Mouse (Mus musculus) layer of hippocampus, postnatal 36 days (tissue): ENCODE measurements around the gene Pin1rt1. TPM values are rescaled to one million over a fixed set of nuclear protein-coding genes. Genes with fewer than 3 reads are reported as not detected.

Source experiments
- DNase-seq, 2 experiments: peaks; one replicate each; pipeline ENCODE4 v3.0.0; 2022
- total RNA-seq, 2 experiments: library from RNA; stranded (reverse); gene quantifications; 2 replicates each; pipeline ENCODE4 v1.2.3; 2021

Pin1rt1 gene
- total RNA-seq, 2 experiments from 2014 or later = not detected

DNA sequence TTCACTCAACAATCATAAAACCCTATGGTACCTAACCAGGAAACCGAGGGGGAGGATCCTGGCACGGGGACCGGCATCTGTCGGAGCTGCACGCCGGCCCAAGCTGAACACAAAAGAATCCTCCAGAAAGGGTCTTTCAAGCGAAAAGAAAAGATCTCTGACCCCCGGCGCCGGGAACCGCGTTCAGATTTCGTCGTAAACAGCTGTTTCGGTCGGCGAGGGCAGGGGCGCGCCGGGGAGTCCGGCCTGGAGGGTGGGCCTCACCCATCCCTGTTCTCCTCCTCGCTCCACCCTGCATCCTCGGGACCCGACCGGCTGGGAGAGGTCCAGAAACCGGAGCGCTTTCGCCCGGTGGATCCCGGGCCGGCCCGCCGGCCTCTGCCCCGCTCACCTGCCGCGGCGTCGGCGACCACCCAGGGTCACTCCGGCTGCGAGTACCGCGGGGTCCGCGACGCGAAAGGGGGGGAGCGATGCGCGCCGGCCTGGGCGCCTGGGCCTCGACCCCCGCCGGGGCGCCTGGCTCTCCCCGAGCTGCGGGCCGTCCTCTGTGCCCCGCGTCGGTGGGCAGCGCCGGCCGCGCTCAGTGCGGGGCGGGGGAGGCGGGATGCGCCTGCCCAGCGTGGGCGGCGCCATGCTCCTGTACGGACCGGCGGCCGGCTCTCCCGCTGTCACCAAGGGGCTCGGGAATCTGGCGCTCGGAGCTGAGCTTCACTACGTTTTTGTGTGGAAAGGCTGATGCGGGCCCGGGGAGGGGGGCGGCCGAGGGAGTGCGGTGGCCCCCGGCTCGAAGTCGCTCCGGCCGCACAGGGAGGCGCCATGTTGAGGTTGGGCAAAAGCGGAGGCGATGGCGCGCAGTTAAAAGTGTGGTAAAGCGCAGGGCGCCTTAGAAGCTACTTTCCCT lies 4.3 kb downstream of the Pin1rt1 start, which contains the start of gene Tcp11l1:
TSS of gene Tcp11l1 (minus strand) at position 585 of the 901 bp plus-strand sequence.
- DNase-seq = peak; percentile 69 to 71

DNA sequence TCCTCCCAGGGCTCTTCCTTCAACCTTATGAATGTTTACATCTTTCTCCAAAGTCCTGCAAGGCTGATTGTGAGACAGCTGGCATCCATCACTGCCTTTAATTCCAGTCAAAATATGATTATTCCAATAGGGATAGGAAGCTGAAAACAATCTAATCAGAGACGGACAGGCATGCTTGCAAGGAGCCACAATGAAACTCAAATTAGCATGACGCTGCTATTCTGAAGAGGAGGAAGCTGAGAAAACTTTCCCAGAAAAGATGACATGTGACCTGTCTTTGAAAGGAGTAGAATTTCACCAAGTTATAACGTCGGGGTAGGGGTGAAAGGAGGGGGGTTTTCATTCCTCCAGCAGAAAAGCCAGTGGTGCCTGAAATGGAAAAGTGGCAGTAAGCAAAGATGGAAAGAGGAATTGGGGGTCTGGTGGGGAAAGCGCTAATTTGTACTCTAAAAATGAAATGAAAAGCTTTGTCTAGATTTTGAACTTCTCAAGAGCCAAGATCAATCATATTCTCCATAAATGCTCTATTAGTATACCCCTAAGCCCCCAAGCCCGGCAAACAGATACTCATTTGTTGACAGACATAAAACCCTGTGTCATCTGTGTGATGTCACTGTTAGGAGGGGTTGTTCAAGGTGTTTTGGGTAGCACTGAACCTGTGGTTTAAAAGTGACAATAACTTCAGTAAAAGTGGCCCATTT lies 5.4 kb downstream of the Pin1rt1 start:
- DNase-seq = no peak

DNA sequence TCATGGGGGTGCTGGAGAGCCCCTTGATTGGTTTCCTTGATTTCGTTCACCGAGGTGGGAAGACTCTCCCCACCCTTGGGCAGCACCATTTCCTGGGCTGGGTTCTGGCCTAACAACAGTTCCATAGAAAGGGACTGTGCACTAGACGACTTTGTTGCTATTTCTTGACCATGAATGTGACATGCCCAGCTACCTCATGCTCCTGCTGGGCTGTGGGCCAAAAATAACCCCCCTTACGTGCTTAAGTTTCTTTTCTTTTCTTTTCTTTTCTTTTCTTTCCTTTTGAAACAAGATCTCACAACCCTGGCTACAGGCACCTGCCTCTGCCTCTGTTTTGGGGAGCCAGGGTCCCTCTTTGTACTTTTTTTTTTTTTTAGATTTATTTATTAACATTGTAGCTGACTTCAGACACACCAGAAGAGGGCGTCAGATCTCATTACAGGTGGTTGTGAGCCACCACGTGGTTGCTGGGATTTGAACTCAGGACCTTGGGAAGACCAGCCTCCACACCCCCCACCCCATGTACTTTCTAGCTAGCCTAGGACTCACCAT lies 6.3 kb downstream of the Pin1rt1 start:
- DNase-seq = no peak

DNA sequence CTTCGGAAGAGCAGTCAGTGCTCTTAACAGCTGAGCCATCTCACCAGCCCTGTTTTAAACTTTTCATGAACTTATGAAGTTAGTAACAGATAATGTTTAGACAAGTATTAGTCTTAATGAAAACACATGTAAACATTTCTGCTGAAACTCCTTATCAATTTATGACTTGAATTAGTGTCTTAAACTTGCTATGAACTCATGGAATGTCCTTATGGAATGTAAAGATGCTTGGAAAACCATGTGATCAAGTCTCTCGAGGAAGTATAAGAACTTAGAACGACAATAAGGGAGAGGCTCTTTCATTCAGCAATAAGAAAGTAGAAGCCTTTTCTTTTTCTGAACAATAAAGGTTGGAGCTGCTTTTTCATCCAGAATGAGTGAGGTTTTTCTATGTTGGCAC lies 11.8 kb downstream of the Pin1rt1 start:
- DNase-seq = no peak

DNA sequence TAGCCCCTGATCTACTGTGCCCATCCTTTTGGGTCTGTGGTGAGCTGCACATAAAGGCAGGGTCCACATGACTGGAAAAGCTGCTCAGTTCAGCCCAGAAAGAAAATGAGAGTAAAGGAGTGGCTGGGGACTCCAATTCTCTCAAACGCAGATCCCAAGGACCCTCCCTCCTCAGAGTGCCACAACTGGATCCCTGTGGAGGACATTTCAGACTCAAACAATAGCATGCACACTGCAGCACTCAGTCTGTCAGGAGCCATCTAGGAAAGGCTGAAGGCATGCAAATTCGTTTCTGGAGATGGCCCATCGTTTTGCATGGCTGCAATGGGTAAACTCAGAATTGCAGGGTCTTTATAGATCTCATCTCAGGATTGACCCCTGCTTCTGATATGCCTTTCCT lies 13.0 kb downstream of the Pin1rt1 start:
- DNase-seq = no peak

DNA sequence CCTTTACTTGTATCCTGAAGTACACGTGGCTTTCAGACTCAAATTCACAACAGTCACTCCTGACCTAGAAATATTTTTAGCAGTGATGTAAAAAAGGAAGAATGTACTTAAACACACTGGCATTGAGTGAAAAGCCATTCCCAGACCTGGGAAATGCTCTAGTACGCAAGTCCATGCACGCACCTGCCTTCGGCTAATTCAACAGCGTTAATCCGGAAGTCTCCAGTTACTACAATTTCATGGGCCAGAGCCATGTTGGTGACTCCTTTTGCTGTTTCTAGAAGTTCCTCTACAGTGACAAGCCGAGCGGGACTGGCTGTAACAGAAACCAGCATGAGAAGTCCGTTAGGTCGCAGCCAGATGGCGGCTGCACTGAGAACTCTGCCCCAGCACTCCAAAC lies 16.5 kb downstream of the Pin1rt1 start:
- no peak for DNase-seq

DNA sequence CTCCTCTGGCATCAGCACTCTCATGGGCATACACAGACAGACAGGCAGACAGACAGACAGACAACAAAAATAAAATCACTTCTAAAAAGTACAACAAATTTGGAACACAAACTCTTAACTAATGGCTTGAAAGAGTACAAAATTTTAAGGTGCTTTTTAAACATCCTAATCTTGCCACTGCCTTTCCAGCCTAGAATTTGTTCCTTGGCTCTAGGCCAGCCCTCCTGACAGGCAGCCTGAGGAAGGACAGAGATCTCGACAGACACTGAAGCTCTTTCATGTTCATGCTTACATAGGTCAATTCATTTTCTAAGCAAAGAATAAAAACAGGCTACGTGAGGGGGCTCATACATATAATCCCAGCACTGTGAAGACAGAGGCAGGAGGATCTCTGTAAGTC lies 23.6 kb downstream of the Pin1rt1 start:
- no peak for DNase-seq

DNA sequence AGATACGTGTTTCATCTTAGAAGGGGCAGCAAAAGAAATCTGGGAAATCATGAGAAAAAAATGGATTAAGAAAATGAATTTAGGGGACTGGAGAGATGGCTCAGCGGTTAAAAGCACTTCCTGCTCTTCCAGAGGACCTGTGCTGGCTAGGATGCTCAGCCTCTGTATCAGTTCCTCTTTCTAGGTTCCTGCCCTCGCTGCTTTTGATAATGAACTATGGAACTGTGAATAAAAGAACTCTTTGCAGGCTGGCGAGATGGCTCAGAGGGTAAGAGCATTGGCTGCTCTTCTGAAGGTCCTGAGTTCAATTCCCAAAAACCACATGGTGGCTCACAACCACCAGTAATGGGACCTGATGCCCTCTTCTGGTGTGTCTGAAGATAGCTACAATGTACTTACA lies 25.5 kb downstream of the Pin1rt1 start:
- DNase-seq = no peak

DNA sequence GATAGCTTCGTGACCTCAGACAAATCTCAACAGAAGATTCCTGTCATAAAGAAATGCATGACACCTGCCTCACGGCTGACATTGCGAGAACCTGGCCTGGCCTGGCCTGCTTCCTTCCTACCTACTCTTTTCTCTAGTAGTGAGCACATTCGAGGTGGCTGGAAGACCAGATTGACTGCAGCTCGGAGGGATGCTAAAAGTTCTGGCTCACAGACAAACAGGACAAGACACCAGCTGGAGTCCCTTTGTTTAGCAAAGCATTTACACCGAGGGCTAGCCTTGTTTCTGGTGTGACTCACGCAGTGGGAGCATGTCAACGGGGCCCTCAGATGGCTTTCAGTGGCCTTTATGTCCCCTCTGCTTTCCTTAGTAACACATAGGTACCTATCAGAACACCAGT lies 27.5 kb downstream of the Pin1rt1 start:
- DNase-seq = no peak

DNA sequence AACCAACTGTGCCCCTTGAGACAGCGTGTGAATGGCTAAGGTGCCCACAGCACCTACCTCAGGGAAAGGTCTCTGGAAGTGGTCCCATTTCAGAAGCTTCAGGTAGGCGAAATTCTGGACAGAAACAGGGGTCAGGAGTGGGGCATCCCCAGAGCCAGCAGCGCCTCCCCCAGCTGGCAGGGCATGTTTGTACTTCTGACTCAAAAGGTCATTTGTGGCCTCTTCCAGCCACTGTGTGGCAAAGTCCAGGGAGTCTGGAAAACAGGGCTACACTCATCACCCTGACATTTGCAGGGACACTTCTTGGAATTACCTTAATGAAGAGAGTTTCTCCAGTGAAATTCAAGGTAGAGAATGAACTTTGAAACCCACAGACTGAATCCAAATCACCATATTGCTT lies 27.9 kb downstream of the Pin1rt1 start:
- DNase-seq = no peak

DNA sequence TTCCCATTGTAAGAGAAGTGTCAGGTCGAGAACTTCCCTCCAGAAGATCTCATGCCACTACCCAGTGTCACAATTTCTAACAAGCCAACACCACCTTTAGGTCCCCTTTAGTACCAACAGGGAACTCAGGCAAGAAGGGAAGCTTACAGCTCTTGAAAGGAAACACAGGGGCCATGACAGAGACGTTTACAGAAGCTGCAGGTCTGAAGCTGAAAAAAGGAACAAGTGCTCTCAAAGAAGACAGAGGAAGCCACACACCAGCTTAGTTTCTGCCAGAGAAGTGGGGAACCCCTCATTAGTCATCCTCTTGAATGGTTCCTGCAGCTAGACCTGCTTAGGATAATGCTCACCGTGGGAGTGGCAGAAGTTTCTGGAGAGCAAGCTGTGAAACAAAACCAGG lies 28.9 kb downstream of the Pin1rt1 start:
- DNase-seq = no peak

DNA sequence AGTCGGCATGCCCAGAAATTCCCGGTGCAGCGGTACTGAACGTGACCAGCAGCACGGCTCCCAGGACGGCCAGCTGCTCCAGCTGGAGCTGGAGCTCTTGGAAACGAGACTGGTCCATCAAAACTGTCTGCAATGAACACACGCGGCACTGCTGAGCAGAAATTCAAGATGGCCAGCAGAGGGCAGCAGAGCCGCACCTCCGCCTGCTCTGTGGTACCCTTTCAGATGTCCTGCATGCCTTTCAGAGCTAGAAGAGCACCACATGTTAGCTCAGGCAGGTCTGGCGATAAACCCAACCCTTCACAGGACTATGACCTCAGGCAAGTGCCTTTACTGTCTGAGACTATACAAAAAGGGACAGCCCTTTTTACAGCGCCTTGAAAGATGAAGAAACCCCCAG lies 30.8 kb downstream of the Pin1rt1 start:
- peak; percentile 68 to 80 for DNase-seq

DNA sequence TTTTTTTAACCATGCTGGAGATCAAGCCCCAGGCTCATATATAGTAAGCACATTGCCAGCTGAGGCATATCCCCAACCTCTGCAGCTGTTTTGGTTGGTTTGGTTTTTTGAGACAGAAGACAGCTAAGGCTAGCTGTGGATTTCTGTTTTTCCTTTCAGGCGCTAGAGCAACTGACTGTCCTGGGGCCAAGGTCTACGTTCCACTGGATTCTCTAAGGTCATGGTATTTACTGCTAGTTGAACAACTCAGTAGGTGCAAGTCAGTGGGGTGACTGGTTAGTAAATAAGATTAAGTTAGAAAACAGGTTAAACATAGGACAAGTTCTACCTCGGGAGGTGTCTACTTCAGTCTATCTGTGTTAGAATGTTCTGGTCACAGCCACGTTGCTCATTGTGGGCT lies 31.4 kb downstream of the Pin1rt1 start:
- no peak for DNase-seq

DNA sequence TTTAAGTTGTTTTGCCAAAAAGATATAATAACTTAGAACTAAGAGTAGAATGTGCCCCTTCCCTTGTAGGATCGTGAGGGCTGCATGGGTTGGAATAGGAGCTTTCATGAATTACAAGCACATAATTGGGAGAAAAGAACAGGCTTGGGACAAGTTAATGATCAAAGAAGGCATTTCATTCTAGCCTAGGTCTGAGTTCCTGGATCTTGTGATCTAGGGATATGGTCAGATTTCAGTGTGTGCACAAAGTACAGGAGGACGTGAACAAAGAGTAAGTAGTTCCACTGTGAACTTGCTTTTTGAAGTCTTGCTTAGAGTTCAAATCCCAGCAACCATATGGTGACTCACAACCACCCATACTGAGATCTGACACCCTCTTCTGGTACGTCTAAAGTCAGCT lies 38.9 kb downstream of the Pin1rt1 start:
- DNase-seq = no peak

DNA sequence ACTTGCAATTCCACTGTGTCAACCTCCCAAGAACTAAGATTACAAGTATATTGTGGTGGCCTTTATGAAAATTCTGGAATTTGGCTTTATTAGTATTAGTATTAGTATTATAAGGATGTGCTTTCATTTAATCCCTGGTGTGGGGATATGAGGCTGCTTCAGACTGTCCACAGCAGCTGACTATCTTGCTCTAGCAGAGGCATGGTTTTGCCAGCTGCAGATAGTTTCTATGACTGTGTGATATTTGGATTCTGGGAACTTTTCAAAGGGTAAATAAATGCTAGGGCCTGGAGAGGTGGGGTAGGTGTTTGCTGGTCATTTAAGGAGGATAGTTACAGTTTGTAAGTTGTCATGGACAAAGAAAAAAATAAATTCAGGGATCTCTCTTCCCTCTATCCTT lies 44.5 kb downstream of the Pin1rt1 start:
- DNase-seq = no peak

DNA sequence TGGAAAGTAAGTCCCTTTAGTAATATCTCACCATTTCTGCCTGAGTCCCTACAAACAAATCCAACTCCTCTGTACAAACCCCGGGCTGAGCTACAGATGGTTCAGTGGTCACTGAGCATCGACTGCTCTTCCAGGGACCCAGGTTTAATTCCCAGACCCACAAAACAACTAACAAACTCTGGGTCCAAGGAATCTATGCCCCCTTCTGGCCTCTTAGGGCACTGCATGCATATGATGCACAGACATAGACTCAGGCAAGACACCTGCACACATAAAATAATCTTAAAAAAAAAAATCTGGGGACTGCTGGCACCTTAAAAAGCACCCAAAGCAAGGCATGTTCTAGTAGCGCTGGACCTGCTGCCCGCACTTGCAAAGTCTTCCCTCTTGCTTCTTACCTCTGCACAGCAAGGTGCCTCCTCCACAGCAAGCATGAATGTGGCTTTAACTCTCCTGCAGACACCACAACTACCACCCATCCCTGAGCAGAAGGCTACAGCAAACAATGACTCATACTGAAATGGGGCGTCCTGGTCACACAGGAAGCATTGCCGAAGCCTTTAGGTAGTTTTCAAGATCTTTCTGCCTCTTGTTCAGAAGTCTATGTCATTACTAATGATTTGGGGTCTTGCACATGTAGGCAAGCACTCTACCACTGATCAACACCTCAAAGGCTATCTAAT lies 46.9 kb downstream of the Pin1rt1 start:
- no peak for DNase-seq

Other genes starting within 250 kb of the Pin1rt1 start
- 10 to 100 TPM; 67.0 to 69.2 TPM for gene Hipk3, start 221.9 kb downstream of the Pin1rt1 start, total RNA-seq
- gene Cstf3, start 125.9 kb downstream of the Pin1rt1 start, total RNA-seq = 10 to 100 TPM; 44.9 to 52.1 TPM
- gene Tcp11l1, start 4.2 kb downstream of the Pin1rt1 start, total RNA-seq = 10 to 100 TPM; 40.8 to 44.0 TPM
- 1 to 10 TPM; 1.9 to 2.2 TPM for gene Depdc7, start 26.5 kb upstream of the Pin1rt1 start, total RNA-seq
- gene Qser1, start 100.4 kb upstream of the Pin1rt1 start, total RNA-seq = 10 to 100 TPM; 10.5 to 11.3 TPM
- under 1 TPM; 0.20 to 0.56 TPM for gene Prrg4, start 133.5 kb upstream of the Pin1rt1 start, total RNA-seq
- 1 to 10 TPM; 1.5 to 2.1 TPM for gene Ccdc73, start 151.4 kb upstream of the Pin1rt1 start, total RNA-seq